Mouse (Mus musculus): ENCODE measurements at regions not wholly inside any gene's neighbourhood (a gene's known extent, or its start where the extent isn't known, plus 50 kb on each side); places are given as distances from the start of the nearest gene placed in this dataset.

DNA sequence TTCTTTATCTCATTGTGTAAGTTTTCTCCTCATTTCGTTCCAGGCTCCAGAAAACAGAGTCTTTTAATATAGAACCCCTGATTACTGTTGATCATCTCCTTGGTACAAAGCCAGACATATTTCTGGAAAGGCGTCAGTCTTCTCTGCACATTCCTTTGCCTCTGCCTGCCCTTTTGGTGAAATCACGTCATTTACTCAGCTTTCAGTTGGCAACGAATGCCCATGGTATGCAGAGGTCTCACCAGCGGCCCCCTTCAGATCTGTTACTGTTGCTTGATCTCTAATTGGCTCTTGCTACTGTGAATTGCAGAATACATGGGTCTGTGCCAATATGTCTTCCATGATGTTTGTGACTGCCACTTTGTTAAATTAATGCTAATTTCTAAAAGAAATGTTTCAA, 412.0 kb upstream of the Pitx2 start:
- intact Hi-C loops (cut with DNase I): no loop called here
- no peak for DNase-seq

DNA sequence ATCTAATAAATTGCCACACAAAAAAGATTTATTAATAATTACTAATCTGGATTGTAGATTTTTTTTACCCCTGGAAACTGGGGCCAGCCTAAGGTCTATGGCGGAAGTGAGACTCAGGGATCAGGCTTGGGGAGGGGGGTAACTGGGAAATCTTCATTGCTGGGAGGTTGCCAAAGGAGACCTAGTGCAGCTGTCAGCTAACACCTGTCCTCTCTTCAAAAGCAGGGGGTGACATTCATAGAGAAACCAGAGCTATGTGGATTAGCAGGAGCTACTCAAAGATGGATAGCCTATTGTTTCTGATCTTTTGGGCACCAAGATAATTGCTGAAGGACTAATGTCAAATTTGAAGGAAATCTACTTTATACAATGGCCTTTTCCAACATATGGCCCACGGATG, 403.7 kb upstream of the Pitx2 start:
- intact Hi-C loops (cut with DNase I): no loop called here
- no peak for DNase-seq

DNA sequence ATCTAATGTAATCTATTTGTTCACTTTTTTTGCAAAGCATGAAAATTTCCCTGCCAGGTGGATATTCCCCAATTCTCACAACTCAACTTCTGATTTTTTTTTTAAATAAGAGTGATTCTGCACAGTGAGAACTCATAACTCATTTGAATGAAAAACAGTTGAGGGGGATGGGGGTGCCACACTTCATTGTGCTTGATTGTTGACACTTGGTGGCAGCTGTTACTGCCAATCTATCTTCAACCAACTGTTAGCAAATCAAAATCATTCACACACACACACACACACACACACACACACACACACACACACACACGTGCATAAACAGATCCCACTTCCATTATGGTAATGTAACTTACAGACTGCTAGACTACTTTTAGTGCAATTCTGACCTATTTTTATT, 401.8 kb upstream of the Pitx2 start:
- intact Hi-C loops (cut with DNase I): no loop called here
- no peak for DNase-seq

DNA sequence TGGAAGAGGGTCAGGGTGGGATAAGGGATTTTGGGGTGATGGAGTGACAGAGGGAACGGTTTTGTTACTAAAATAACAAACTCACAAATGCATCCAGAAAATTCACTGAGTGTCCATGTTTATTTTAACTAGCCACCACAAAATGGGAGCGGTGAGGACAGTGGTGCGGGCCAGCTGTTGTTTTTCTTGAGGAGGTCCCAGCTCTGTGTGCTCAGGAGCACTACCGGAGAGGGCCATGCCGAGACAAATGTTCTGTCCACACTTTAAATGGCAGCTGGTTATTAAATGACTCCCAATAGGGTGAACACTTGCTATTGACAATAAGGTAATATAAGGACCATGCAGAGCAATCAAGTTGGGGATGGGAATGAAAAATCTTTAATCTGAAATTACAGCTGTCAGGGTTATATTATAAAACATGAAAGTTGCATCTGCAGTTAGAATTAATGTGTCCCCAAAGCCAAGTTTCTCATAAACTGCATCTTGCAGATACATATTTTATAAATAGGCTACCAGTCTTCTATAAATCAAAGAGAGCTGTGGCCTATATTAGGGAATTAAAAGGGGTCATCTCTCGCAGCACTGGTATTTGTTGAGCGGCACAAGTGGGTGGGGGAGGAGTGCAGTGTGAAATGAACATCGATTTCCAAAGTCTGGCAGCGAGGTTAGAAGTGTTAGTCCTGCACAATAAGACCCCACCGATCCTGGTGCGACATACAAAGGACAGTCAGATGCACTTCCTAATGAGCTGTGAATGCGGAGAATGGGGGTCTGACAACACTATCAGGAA, 370.1 kb upstream of the Pitx2 start:
- DNase-seq: no peak
- intact Hi-C loops (cut with DNase I): no loop called here

DNA sequence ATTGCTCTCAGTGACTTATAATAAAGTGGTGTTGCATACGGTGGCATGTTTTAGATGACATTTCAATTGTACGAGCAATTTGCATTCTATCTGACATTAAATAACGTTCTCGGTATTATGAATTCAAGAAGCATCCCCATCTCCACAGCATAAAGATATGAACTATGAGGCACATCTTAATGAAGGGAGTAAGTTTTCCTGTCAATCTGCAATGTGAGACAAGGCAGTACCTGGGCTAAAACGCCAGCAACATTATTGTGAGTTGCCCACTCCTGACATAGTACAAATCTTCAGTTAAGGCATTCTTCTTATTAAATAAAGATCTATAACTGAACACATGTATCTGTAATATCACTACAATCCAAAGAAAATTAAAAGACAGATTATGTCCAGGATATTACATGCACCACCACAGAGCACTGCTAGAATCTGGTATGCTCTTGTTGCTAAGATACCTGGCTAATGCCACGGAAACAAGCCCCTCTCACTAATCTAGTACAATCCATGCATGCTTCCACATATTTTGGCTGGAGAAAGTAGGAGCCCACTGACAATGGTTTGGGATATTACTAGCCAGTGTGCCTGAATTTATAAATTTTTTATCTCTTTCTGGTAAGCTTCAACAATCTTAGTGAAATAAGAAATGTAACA, 349.2 kb upstream of the Pitx2 start:
- DNase-seq: no peak
- intact Hi-C loops (cut with DNase I): no loop called here

DNA sequence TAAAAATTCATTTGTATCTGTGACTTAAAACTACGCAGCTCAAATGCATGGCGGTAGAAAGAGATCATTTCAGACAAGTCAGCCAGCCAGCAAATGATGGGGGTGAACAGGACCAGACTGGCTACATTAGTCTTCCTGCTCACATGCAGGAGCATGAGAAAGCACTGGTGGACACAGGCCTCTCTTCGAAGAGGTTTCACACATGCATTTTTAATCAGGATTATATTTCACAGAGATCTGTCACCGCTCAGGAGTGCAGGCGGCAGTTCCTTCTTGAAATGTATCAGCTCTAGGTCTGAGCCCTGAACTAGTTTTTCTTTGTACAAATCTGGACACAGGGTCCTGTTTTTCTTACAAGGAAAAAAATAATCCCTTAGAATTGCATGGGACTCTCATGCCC, 343.2 kb upstream of the Pitx2 start:
- intact Hi-C loops (cut with DNase I): no loop called here
- no peak for DNase-seq

DNA sequence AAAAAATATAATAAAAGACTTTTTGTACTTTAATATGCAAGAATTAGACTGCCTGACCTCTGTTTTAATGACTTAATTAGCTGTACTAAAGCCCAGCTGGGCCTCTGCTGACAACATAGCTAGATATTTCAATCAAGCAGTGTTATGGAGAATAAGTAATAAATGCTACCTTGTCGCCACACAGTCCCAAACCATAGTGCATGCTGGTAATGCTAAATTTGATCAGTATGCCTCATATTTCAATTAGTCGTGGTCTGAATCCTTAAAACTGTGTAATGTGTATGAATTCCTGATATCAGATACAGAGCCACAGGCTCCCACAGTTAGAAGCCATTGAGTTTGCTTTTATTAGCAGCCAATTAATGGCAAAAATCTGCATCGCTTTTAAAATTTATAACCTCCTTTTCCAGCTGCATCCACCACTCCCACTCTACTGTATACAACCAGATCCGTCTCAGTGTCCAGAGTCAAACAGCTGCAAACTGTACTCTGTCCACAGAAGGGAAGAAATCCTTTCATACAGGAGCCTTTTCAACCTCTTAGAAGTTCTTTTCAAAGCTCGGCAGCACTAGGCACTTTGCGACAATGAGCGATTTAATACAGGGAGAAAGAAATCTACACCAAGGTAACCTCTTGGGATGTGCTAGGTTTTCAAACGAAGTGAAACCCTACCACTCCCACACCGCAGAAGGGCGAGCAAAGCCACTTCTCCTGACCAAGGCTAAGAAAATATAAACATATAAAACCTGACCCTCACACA, 317.8 kb upstream of the Pitx2 start:
- intact Hi-C loops (cut with DNase I): no loop called here
- no peak for DNase-seq

DNA sequence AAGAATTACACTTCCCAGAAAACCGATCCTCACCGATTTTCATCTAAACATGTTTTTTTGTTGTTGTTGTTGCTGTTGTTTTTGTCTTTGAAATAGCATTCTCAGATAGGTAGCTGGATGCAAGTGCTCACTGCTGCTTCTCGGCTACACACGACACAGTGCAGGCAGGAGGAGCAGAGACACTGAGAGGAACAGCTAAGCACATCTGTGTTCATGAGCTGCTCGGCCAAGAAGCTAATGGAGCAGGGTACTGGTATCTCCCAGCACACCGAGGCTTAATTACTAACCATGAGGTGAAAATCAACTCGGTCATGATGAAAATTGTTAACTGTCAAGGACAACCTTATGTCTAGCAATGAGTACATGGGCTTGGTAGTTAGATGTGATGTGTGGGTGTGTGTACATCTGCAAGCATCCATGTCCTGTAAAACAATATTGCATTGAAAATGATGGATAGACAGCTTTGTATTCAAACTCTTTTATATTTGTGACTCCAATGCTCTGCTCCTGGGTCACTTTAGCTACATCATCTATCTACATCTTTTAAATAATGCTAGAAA, 316.0 kb upstream of the Pitx2 start:
- DNase-seq: peak; percentile 2
- intact Hi-C loops (cut with DNase I): no loop called here

DNA sequence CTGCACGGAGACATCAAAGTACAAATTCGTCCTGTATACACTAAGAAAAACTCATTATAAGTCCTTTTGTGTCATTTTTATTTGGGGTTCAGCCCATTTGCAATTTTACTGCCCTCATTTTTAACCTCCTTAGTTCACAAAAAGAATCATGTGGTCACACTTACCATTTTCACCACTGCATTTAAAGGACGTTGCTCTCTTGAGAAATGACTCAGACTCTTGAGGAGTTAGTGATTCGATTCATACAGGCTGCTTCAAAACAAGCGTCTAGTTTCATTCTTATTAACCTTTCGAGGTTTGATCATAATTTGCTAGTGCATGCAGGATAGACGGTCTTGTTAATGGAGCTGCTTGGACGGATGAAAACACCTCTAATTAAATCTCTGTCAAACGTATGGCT, 313.0 kb upstream of the Pitx2 start:
- intact Hi-C loops (cut with DNase I): no loop called here
- no peak for DNase-seq

DNA sequence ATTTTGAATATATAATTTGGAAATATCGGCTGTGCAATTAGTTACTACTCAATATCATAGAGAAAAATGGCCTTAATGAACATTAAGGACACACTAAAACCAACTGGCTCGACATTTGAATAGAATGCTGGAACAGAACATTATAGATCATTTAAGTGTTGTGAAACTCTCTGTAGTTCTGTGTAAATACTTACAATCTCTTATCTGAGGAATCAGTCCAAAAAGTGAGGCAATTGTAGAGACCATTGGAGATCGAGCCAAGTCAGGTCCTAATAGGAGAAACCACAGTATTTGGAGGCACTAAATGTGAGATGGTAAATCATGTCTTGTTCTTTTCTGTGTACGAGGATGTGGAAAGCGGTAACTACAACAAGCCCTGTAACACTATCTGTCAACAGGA, 308.6 kb upstream of the Pitx2 start:
- no peak for DNase-seq
- intact Hi-C loops (cut with DNase I): no loop called here

DNA sequence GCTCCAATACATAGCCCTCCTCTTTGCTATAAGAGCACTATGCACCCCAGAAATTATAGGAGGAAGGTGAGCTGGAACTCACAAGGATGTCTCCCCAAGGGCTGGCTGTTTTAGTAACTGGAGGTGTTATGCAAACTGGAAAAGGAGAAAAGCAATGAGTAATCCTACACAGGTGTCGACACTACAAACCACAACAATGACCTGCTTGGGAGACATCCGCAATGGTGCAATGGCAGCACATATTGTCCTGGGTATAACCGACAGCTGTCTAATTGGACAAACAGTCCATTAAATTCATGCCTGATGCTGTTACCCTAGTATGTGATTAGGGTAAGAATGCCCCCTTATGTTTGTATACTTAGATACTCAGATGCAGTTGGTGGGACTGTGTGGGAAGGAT, 303.1 kb upstream of the Pitx2 start:
- intact Hi-C loops (cut with DNase I): no loop called here
- no peak for DNase-seq

DNA sequence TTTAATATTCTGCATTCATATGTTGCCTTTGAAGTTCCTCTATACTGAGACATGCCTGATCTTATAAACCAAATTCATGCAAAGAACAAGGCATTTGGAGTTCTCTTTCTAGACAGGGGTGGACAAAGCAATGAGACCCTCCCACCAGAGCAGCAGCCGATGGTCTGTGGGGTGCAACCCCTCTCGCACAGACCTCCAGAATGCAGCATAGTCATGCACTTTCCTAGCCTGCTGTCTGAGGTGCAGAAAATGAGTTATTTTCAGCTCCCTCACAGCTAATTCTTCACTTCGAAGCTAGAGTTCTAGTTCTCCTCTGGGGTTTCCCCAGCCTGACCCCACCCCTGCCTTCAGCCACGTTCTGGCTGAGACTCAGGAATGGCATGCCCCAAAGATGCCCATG, 288.6 kb upstream of the Pitx2 start:
- no peak for DNase-seq
- intact Hi-C loops (cut with DNase I): no loop called here

DNA sequence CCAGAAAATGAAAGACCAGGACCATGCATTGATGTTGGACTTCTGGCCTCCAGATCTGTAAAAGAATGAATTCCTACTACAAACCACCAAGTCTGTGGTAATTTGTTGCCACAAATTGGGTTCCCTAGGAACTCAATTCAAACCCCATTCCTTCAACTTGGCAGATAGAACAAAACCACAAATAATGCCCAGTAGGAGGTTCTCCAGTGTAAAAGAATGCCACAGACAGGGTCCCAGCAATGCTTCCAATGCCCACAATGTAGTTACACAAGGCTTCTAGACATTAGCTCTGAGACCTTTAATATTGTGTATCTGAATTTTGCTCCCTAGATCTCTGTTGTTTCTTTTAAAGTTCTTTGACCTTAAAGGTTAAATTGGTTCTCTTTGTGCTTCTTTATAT, 278.2 kb upstream of the Pitx2 start:
- intact Hi-C loops (cut with DNase I): no loop called here
- no peak for DNase-seq

DNA sequence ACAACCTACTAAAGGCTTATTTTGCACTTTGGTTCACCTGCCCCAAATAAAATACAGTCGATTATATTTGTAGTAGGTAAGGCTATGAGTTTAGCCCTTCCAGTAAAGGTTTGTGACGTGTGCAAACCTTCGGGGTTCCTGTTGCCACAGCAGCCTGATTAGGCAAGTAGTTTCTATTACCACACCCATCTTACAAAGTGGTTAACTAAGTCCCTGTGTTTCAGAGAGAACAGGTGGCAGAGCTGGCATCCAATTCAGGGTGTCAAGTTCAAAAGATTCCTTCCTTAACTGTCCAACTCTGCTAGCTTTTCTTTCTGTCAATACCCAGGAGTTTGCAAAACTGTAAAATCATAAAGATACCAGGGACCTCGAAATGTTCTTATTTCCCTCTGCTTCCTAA, 277.5 kb upstream of the Pitx2 start:
- intact Hi-C loops (cut with DNase I): no loop called here
- no peak for DNase-seq

DNA sequence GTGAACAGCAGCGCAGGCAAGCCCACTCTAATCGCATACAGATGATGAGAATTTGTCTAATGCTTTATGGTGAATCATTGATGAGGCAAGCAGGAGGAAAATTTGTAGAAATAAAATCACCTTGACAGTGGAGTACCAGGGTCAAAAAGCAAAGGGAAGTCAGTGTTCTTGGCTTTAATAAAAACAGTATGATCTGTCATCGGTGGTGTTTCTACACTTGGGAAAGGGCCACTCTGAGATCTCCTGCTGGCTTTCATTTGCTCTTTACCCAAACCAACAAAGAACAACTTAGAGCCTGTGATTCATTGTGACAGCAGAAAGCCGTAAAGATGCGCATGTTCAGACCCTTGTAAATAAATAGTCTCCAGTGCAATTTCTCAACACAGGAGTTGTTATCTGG, 261.1 kb upstream of the Pitx2 start:
- intact Hi-C loops (cut with DNase I): no loop called here
- no peak for DNase-seq

DNA sequence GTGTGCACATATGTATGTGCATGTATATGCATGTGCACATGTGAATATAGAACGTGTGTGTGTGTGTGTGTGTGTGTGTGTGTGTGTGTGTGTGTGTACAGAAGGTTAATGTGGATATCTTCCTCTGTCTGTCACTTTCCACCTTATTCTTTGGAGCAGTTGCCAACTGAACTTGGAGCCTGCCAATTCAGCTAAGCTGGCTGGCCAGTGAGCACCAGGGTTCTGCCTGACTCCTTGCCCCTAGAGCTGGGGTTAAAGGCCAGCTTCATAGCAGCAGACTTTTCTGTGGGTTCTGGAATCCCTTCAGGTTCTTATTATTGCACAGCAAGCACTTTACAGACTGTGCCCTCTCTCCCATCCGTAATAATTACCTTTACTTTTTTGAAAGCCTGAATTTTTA, 258.5 kb upstream of the Pitx2 start:
- DNase-seq: no peak
- intact Hi-C loops (cut with DNase I): no loop called here

DNA sequence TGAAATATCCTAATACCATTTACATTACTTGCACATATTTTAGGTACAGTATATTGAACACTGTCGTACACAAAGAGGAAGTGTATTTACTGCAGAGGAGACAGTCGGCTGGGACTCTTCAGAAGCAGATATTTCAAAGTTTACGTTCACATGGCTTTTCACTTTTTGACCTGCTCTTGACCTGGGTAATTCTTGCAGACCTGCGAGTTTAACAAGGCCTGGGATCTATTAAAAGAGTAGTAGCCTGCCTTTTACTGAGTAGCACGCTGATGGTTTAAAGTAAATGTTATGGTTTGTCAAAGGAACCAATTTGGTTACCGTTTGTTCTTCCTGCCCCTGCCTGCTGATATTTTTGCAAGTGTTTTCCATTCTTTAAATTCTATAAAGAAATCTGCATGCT, 255.0 kb upstream of the Pitx2 start:
- DNase-seq: no peak
- intact Hi-C loops (cut with DNase I): no loop called here

DNA sequence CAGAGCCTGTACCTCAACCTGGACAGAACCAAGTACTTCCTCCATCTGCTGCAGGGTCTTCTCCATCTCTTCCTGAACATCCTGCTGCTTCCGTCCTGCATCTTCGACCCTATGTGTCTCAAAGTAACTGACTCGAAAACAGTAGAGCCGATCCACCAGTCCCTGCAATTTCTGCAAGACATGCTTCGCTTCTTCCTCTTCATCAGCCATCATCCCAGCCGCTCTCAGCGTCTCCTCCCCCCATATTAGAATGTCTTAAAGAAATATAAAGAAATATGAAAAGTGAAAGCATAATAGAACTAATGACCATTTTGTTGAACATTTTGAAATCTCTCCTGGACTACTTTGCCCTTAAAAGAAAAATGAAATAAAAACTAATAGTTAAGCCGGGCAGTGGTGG, 244.8 kb upstream of the Pitx2 start:
- intact Hi-C loops (cut with DNase I): no loop called here

DNA sequence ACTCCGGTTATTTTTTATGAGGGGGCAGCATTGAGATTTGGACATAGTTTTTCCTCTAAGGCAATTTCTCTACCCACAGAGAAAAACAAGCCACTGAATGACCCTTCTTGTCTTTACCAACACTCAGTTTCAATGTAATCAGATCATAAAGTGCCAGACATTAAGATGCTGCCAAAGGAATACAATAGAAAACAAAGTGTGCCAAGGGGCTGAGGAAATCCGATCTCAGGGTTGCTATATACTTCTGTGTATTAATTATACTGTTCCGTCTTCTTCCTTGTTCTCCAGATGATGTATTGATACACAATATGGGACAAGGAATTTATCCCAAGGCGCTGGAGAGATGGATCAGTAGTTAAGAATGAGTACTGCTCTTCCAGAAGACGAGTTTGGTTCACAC, 222.9 kb upstream of the Pitx2 start:
- intact Hi-C loops (cut with DNase I): no loop called here
- no peak for DNase-seq

More for the DNA sequence above, 244.8 kb upstream of the Pitx2 start:
- no peak for DNase-seq

DNA sequence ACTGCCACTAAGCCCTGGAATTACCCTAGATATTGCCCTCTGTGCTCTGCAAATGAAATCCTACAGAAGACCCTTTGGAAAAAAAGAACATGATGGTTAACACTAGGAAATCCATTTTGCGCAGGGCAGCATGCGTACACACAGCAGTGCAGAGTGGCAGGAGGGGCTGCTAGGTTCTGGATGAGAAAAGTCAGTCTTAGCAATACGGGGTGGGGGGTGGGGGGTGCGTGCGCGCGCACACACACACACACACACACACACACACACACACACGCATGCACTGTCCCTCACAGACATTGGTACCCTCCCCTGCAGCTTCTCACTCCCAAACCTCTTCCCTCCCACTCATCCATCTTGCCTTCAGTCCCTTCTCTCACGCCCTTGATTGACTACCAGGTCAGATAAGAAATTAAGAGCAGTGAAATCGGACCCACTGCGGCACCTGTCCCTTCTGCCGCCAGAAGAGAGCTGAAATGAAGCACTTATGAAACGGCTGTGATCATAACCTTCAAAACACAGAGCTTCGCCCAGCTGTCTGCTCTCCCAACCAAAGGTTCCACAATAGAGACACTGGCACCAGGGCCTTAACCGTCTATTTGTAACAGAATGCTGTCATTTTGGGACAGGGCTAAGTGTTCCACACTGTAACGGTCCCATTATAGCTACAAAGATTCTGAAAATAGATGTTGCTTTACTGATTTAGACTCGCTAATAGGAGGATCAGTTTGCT, 209.3 kb upstream of the Pitx2 start:
- no peak for DNase-seq
- intact Hi-C loops (cut with DNase I): no loop called here

DNA sequence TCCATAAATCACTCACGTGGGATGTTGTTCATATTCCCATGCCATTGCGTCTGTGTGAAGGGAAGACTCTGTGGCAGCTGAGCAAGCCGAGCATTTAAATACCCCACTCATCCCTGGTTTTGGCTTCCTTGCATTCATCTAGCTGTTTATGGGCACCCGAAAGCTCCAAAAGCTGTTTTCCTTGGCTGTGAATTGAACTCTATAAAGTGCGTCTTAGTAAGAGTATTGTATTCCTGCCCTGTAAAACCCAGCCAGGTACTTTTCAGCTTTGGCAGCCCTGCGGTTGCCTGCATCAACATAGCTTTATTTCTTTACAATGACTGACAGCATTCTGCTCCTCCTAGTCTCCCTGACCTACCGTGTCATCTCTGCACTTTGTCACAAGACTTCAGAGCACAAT, 196.8 kb upstream of the Pitx2 start:
- no peak for DNase-seq
- intact Hi-C loops (cut with DNase I): no loop called here
